Comparison of ENCODE assay signal across 14 mouse cellular contexts in the genomic region with DNA sequence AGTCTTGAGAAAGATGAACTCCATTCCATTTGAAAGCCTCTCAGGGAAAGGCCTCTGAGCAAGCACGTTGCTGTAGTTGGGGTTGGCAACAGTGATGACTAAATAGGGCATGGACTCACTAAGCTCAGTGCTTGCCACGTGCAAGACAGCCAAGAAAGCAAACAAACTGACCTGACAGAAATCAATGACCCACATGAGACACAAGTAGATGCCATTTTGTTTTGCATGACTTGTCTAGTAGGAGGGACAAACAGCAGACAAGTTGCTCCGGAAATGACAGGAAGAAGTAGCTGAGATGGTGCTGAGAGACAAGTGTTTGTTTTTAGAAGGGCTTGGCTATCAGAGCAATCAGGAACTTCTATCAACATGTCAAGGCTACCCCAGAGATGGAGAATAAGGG. TPM values are rescaled to one million over a fixed set of nuclear protein-coding genes. Genes with fewer than 3 reads are reported as not detected.
A peak's percentile ranks its signal among the peaks of the same experiment; 100 is the strongest.
DNase-seq lines count a peak whose midpoint lies in the region.
"Had no signal": no experiment of that assay in that cellular context is flagged by ENCODE, and none has a peak within 500 bp of the region (broad histone marks: within the 10 kb centered on the region; RNA-seq: fewer than 3 reads in every experiment).

No protein-coding gene starts in this region.

- DNase-seq in thymus, postnatal 0 days (ENCODE audit: low spot score), result peak; percentile 39
- DNase-seq in thymus, postnatal 36 days, result no peak
- peak; percentile 40 for DNase-seq in CD4-positive helper T cell, adult 2 months (ENCODE audit: low read depth, low spot score)
- peak; percentile 32 for DNase-seq in Muller cell, postnatal 12 days (ENCODE audit: inconsistent ontology term)
- peak; percentile 60 for DNase-seq in naive thymus-derived CD4-positive, alpha-beta T cell, adult 2 months (ENCODE audit: low read depth)
- no peak for DNase-seq in layer of hippocampus, postnatal 14 days (ENCODE audit: low spot score in 2 of 2)
- no peak for DNase-seq in retina, embryonic 14.5 days (ENCODE audit: low spot score)
- DNase-seq: adrenal gland, postnatal 10 days; cerebellum, adult 11 months; cerebellum, adult 8-10 months; cerebellum, postnatal 14 days; embryo, embryonic 11 days; gastrocnemius, adult 2 months; gastrocnemius, postnatal 25 days had no signal

RNA-seq across cellular contexts. Expression of a gene that starts 21.2 kb away (rescaled TPM):
- 22.8 and 27.4 TPM in 2 replicates for polyA plus RNA-seq in thymus, postnatal 0 days (2015; fragmentation: Nextera tagmentation; extraction: Ambion mirVana)
- 10 to 100 TPM; 32.4 to 34.2 TPM for total RNA-seq in layer of hippocampus, postnatal 14 days (2021)

Comparison
In these comparisons a context has a peak if more than half of its experiments do, and no peak if none do; other contexts are left out.
1. DNase-seq: peak in thymus, postnatal 0 days (single experiment), CD4-positive helper T cell, adult 2 months (single experiment), Muller cell, postnatal 12 days (single experiment) and naive thymus-derived CD4-positive, alpha-beta T cell, adult 2 months (single experiment); none in thymus, postnatal 36 days (0 of 2), layer of hippocampus, postnatal 14 days (0 of 2) and retina, embryonic 14.5 days (single experiment).